Mouse (Mus musculus) hindbrain, embryonic 13.5 days (tissue): Measurements from ENCODE around the gene Srgn. TPM values are rescaled to one million over a fixed set of nuclear protein-coding genes. Genes with fewer than 3 reads are reported as not detected.

Experiments
- ATAC-seq: fragments of 200-750 bp; cut with Nextera tagmentation; 2 replicates; pipeline ENCODE4 v1.8.0; 2017; ENCODE audit warnings: moderate TSS enrichment; ENCODE audit not compliant: low FRiP score
- H3K27ac ChIP-seq: fragments of 300-500 bp; sonication (generic); 2 replicates; pipeline ENCODE4 v1.5.1; 2015; ENCODE audit warnings: inconsistent platforms, mild to moderate bottlenecking, moderate library complexity
- H3K27me3 ChIP-seq: fragments of 300-500 bp; sonication (generic); 2 replicates; pipeline ENCODE4 v1.6.1; 2015; ENCODE audit warnings: mild to moderate bottlenecking, inconsistent platforms
- H3K36me3 ChIP-seq: fragments of 300-500 bp; sonication (generic); 2 replicates; pipeline ENCODE4 v1.6.1; 2015; ENCODE audit warnings: mild to moderate bottlenecking, inconsistent platforms
- H3K4me1 ChIP-seq: fragments of 300-500 bp; sonication (generic); replicated peaks from 2 replicates; pipeline ENCODE4 v1.6.1; 2015; ENCODE audit warnings: inconsistent platforms
- H3K4me2 ChIP-seq: fragments of 300-500 bp; sonication (generic); 2 replicates; pipeline ENCODE4 v1.6.1; 2015; ENCODE audit warnings: inconsistent platforms, mild to moderate bottlenecking, moderate library complexity
- H3K4me3 ChIP-seq: fragments of 300-500 bp; sonication (generic); 2 replicates; pipeline ENCODE4 v1.5.1; 2015; ENCODE audit warnings: mild to moderate bottlenecking, inconsistent platforms
- H3K9ac ChIP-seq: fragments of 300-500 bp; sonication (generic); 2 replicates; pipeline ENCODE4 v1.6.1; 2015; ENCODE audit warnings: mild to moderate bottlenecking, inconsistent platforms
- H3K9me3 ChIP-seq: fragments of 300-500 bp; sonication (generic); 2 replicates; pipeline ENCODE4 v1.6.1; 2016; ENCODE audit warnings: inconsistent platforms
- WGBS: fragments of 180-500 bp; shearing (Covaris S2); methylation state at CpG from one replicate; pipeline ENCODE4 v1.1.7; 2015; 5-methylcytosine and 5-hydroxymethylcytosine counted together
- polyA plus RNA-seq: library from polyadenylated mRNA; unstranded; fragments of >200 nt; fragmentation: Nextera tagmentation; extraction: Ambion mirVana; gene quantifications from 2 replicates; pipeline ENCODE4 v1.2.1, GENCODE M21; 2015

Gene Srgn
- 8.3 and 10.9 TPM in 2 replicates for polyA plus RNA-seq

DNA sequence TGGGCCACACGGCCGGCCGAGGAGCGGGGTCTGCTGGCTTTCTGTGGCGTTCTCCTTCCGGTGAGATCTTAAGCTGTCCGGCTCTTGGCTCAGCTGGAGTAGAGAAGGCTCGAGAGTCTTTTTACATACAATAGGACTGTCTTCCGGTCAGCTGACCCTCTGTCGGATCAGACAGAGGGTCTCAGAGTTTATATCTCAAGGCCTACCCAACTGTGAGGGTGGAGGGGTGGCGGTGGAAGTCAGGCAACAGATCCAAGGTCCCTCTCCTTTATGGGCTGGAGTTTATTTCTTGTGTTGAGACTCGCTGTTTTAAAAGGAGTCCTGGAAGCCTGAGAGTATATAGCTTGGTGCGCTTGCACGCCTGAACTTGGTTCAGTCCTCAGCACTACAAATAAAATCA, at the start of gene Srgn:
Srgn (minus strand) TSS at position 101 of the 400 bp plus-strand sequence.
- 85% methylated on average over 14 of the region's 14 CpGs for WGBS
- H3K4me2 ChIP-seq = no peak within 1 kb of the TSS
- no peak within 1 kb of the TSS for H3K9ac ChIP-seq
- H3K36me3 ChIP-seq = no peaks in the 10 kb centered on the region
- no peaks in the 10 kb centered on the region for H3K9me3 ChIP-seq
- H3K4me1 ChIP-seq = no peaks in the 10 kb centered on the region
- no peak within 1 kb of the TSS for H3K27ac ChIP-seq
- no peak for ATAC-seq
- H3K27me3 ChIP-seq = no peaks in the 10 kb centered on the region
- H3K4me3 ChIP-seq = no peak within 1 kb of the TSS

GRCm38 (mm10) chr10:62575001-62575400, 47.8 kb upstream of the Srgn start:
- peaks cover 20% of the 10 kb centered on the region for H3K4me1 ChIP-seq
- no peak overlapping the region for H3K4me2 ChIP-seq
- no peaks in the 10 kb centered on the region for H3K27me3 ChIP-seq
- H3K9ac ChIP-seq = no peak overlapping the region
- H3K9me3 ChIP-seq = no peaks in the 10 kb centered on the region
- WGBS = 91% methylated on average over 13 of the region's 13 CpGs
- no peak for ATAC-seq
- H3K36me3 ChIP-seq = peaks cover 47% of the 10 kb centered on the region
- no peak overlapping the region for H3K4me3 ChIP-seq
- H3K27ac ChIP-seq = no peak overlapping the region

DNA sequence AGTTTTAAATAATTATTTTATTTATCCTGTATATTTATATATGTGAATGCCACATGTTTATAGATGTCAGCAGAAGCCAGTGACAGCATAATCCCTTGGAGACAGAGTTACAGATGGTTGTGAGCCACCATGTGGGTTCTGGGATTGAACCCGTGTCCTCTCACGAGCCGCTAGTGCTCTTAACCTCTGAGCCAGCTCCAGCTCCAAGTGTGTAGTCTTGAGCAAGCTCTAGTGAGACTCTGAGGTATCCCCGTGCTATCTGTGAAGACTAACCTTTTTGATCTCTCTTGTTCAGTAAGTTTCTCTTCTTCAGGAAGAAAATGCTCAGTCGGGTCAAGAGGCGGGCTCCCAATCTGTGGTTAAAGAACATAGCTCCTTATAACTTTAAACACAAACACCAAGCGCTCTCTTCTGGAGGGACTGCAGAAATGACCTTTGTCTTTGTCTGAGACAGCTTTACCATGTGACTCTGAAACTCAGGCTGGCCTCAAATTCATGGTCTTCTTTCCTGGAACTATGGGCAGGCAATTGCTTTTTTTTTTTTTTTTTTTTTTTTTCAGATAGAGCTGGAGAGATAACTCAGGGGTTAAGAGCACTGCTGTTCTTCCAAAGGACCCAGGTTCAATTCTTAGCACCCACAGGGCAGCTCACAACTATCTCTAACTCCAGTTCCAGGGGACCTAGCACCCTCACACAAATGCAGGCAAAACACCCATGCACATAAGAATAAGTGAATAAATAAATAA, 43.0 kb upstream of the Srgn start:
- WGBS = 97% methylated on average over 7 of the region's 7 CpGs
- Histone ChIP-seq H3K36me3 (peaks cover 89% of the 10 kb centered on the region), H3K27me3 (no peaks in the 10 kb centered on the region), H3K4me1 (no peaks in the 10 kb centered on the region), H3K9ac (no peak overlapping the region), H3K9me3 (no peaks in the 10 kb centered on the region), H3K27ac (no peak overlapping the region), H3K4me3 (no peak overlapping the region), H3K4me2 (no peak overlapping the region)
- no peak for ATAC-seq

- Histone ChIP-seq H3K9ac (no peak overlapping the region), H3K36me3 (peaks cover 90% of the 10 kb centered on the region), H3K4me1 (no peaks in the 10 kb centered on the region), H3K27me3 (no peaks in the 10 kb centered on the region), H3K9me3 (no peaks in the 10 kb centered on the region), H3K27ac (no peak overlapping the region), H3K4me2 (no peak overlapping the region), H3K4me3 (no peak overlapping the region)
- WGBS = 95% methylated on average over 4 of the region's 4 CpGs
- ATAC-seq = no peak
Observed at GRCm38 (mm10) chr10:62568861-62569260, 41.6 kb upstream of the Srgn start.

- H3K9ac ChIP-seq = no peak overlapping the region
- H3K36me3 ChIP-seq = peaks cover 78% of the 10 kb centered on the region
- H3K9me3 ChIP-seq = no peaks in the 10 kb centered on the region
- H3K27ac ChIP-seq = no peak overlapping the region
- H3K27me3 ChIP-seq = no peaks in the 10 kb centered on the region
- H3K4me2 ChIP-seq = no peak overlapping the region
- no peaks in the 10 kb centered on the region for H3K4me1 ChIP-seq
- WGBS = 87% methylated on average over 1 of the region's 1 CpGs
- no peak overlapping the region for H3K4me3 ChIP-seq
- no peak for ATAC-seq
Observed at GRCm38 (mm10) chr10:62557736-62558135, 30.5 kb upstream of the Srgn start.

DNA sequence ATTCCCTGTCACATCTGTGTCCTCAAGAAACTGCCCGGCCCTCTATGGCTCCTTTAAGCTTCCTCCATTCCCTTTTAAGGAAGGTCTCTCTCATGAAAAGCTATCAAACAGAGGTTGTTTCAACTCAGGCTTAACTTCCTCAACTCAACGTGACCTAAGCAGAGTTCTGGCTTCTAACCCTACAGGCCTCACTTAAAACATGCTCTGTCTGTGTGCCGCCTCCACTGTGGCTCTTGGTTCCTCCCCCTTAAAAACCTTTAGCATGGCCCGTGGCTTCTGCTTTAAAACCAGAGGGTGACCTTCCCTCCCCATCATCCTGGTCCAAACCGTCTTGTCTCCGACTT, 29.3 kb upstream of the Srgn start:
- H3K4me3 ChIP-seq = no peak overlapping the region
- H3K9ac ChIP-seq = no peak overlapping the region
- WGBS = 93% methylated on average over 6 of the region's 6 CpGs
- H3K36me3 ChIP-seq = peaks cover 66% of the 10 kb centered on the region
- no peaks in the 10 kb centered on the region for H3K4me1 ChIP-seq
- no peak overlapping the region for H3K4me2 ChIP-seq
- no peaks in the 10 kb centered on the region for H3K27me3 ChIP-seq
- no peak overlapping the region for H3K27ac ChIP-seq
- H3K9me3 ChIP-seq = no peaks in the 10 kb centered on the region
- no peak for ATAC-seq

GRCm38 (mm10) chr10:62555705-62556557, 28.7 kb upstream of the Srgn start:
- 75% methylated on average over 11 of the region's 11 CpGs for WGBS

DNA sequence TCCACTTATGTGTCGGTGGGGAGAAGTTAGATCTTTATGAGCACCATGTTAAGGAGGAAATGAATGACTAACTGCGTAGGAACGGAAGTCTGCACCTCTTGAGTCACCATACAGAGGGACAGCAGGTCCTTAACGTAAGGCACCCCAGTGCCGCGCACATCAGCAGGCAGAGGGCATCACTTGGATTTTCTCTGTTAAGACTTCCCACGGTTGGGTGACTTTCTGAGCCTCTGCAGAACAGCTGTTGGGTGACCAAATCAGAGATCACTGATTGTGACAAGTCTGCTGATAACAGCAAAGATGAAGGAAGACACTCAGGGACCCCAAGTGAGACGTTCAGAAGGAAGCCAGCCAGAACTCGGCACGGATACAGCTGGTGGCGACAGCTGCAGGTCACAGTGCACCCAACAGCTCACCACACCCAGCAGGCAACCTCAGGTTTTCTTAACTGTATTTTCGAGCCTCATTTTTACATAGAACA, 26.4 kb upstream of the Srgn start:
- WGBS = 88% methylated on average over 12 of the region's 12 CpGs
- no peak overlapping the region for H3K4me2 ChIP-seq

More at GRCm38 (mm10) chr10:62555705-62556557, 28.7 kb upstream of the Srgn start:
- no peak overlapping the region for H3K9ac ChIP-seq
- no peak overlapping the region for H3K4me2 ChIP-seq
- no peaks in the 10 kb centered on the region for H3K4me1 ChIP-seq
- no peak overlapping the region for H3K27ac ChIP-seq
- no peak for ATAC-seq
- no peaks in the 10 kb centered on the region for H3K9me3 ChIP-seq
- no peak overlapping the region for H3K4me3 ChIP-seq
- no peaks in the 10 kb centered on the region for H3K27me3 ChIP-seq
- peaks cover 61% of the 10 kb centered on the region for H3K36me3 ChIP-seq

GRCm38 (mm10) chr10:62550787-62551300, 23.6 kb upstream of the Srgn start:
- 78% methylated on average over 7 of the region's 7 CpGs for WGBS
- Histone ChIP-seq H3K27ac (no peak overlapping the region), H3K9ac (no peak overlapping the region), H3K4me2 (no peak overlapping the region), H3K4me1 (no peaks in the 10 kb centered on the region), H3K9me3 (no peaks in the 10 kb centered on the region), H3K36me3 (peaks cover 13% of the 10 kb centered on the region; the same call in 1 of the 2 replicates), H3K4me3 (no peak overlapping the region), H3K27me3 (no peaks in the 10 kb centered on the region)
- ATAC-seq = no peak

More for the DNA sequence above, 26.4 kb upstream of the Srgn start:
- no peaks in the 10 kb centered on the region for H3K27me3 ChIP-seq
- peaks cover 38% of the 10 kb centered on the region for H3K36me3 ChIP-seq
- no peaks in the 10 kb centered on the region for H3K9me3 ChIP-seq
- ATAC-seq = no peak
- H3K9ac ChIP-seq = no peak overlapping the region
- no peaks in the 10 kb centered on the region for H3K4me1 ChIP-seq
- H3K27ac ChIP-seq = no peak overlapping the region
- no peak overlapping the region for H3K4me3 ChIP-seq

DNA sequence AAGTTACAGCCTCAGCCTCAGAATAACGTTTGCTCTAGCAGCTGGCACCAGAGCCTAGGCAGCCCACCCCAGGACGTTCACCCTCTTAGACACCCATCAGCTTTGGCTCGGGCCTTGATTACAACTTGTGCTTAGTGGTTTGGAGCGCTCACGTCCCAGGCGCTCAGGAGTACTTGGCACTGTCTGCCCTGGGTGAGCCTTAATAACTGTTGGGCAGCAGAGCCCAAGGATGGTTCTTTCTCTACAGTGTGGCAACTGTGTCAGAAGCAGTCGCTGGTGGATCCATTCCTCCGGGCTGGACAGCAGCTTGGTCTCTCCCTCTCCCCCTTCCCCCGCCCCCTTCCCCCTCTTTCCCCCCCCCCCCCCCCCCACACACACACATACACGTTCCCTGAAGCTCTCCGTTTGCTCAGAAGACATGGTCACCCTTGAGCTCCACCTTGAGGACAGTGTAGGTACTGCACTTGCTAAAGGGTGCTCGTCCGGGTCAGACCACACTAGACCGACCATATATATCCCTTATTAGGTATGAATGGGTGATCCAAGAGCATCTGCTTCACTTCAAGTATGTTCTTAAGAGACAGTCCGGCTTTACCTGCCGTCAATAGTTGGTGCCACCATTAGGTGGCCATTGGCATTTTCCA, 22.4 kb upstream of the Srgn start:
- WGBS = 35% methylated on average over 14 of the region's 16 CpGs
- Histone ChIP-seq H3K4me3 (no peak overlapping the region), H3K9me3 (no peaks in the 10 kb centered on the region), H3K27me3 (no peaks in the 10 kb centered on the region), H3K36me3 (peaks cover 10% of the 10 kb centered on the region; the same call in 1 of the 2 replicates), H3K4me2 (no peak overlapping the region), H3K9ac (no peak overlapping the region), H3K27ac (no peak overlapping the region), H3K4me1 (no peaks in the 10 kb centered on the region)
- ATAC-seq = no peak; the same call in 1 of the 2 replicates

GRCm38 (mm10) chr10:62546441-62546840, 19.2 kb upstream of the Srgn start:
- Histone ChIP-seq H3K4me1 (no peaks in the 10 kb centered on the region), H3K36me3 (no peaks in the 10 kb centered on the region), H3K9ac (no peak overlapping the region), H3K4me3 (no peak overlapping the region), H3K4me2 (no peak overlapping the region), H3K9me3 (no peaks in the 10 kb centered on the region), H3K27me3 (no peaks in the 10 kb centered on the region), H3K27ac (no peak overlapping the region)
- 84% methylated on average over 10 of the region's 10 CpGs for WGBS
- ATAC-seq = no peak

DNA sequence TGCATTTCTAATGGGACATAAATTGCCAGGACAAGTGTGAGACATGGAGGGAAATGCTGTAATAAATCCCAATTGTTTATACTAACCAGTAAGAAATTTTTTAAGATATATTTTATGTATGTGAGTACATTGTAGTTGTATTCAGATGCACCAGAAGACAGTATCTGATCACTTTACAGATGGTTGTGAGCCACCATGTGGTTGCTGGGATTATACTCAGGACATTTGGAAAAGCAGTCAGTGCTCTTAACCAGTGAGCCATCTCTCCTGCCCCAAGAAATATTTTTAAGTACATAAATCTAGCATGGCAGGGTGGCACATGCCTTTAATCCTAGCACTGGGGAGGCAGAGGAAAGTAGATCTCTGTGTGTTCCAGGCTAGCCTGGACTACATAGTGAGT, 18.5 kb upstream of the Srgn start:
- H3K4me2 ChIP-seq = no peak overlapping the region
- H3K27me3 ChIP-seq = no peaks in the 10 kb centered on the region
- H3K9me3 ChIP-seq = no peaks in the 10 kb centered on the region
- no peak for ATAC-seq
- H3K4me1 ChIP-seq = no peaks in the 10 kb centered on the region
- H3K27ac ChIP-seq = no peak overlapping the region
- no peak overlapping the region for H3K4me3 ChIP-seq
- no peaks in the 10 kb centered on the region for H3K36me3 ChIP-seq
- no peak overlapping the region for H3K9ac ChIP-seq
